Comparison of ENCODE assay signal across 10 mouse cellular contexts in the genomic region with DNA sequence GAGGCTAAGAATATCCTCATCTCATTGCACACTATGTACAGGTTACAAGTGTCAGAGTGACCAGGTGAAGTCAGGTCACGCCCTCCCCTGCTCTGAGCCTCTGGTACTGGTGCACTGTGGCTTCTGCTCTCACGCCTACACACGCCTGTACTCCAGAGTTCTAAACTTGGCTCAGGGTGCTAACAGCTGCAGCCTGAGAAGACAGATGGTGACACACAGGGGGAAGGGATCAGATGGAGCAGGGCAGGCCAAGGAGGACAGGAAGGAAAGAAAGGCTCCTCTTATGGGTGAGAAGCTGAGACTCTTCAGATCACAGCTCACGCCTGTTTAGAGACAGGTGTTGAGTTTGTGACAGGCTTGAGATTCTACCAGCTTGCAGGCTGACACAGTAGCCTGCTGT. TPM values are rescaled to one million over a fixed set of nuclear protein-coding genes. Genes with fewer than 3 reads are reported as not detected.
DNase-seq lines count a peak whose midpoint lies in the region; ATAC-seq lines count a peak whose summit lies in the region.
"Had no signal": no experiment of that assay in that cellular context is flagged by ENCODE, and none has a peak within 500 bp of the region (broad histone marks: within the 10 kb centered on the region; RNA-seq: fewer than 3 reads in every experiment).

No protein-coding gene starts in this region.

- no peak overlapping the region for H3K4me3 ChIP-seq in liver, embryonic 12.5 days

- H3K27me3 ChIP-seq in liver, embryonic 12.5 days (replicated peaks): no peaks in the 10 kb centered on the region

- ATAC-seq in frontal cortex, adult (ENCODE audit: low TSS enrichment): peak; percentile 47; the same call in 1 of the 2 replicates
- ATAC-seq in liver, embryonic 12.5 days: peak; percentile 17; the same call in 1 of the 2 replicates
- ATAC-seq: lung, postnatal 0 days had no signal

- WGBS in liver, embryonic 12.5 days (ENCODE audit: insufficient replicate concordance): 84% methylated on average over 4 of the region's 4 CpGs

- peaks cover 13% of the 10 kb centered on the region for H3K4me1 ChIP-seq in liver, embryonic 12.5 days

- no peaks in the 10 kb centered on the region for H3K9me3 ChIP-seq in liver, embryonic 12.5 days (replicated peaks)

- no peak overlapping the region for H3K9ac ChIP-seq in liver, embryonic 12.5 days

- H3K4me2 ChIP-seq in liver, embryonic 12.5 days: no peak overlapping the region

- intact Hi-C loops in gastrocnemius, postnatal 36 days (cut with DNase I): no loop called here

- H3K27ac ChIP-seq in liver, embryonic 12.5 days: no peak overlapping the region

- DNase-seq in frontal cortex, postnatal 25 days (ENCODE audit: low spot score in 2 of 2): no peak
- DNase-seq in liver: no peak
- DNase-seq in gastrocnemius, postnatal 36 days: peak; percentile 31 to 40
- DNase-seq in thymus, postnatal 25 days: peak; percentile 54
- no peak for DNase-seq in kidney, postnatal 36 days
- no peak for DNase-seq in adrenal gland, postnatal 4 days (ENCODE audit: low spot score in 2 of 2)
- DNase-seq: kidney, adult 18-20 months had no signal

- peaks cover 42% of the 10 kb centered on the region for H3K36me3 ChIP-seq in liver, embryonic 12.5 days

RNA-seq across cellular contexts. Expression of gene Ccdc134, which starts 7.7 kb away (rescaled TPM):
- polyA plus RNA-seq in liver, embryonic 12.5 days (2016; fragmentation: Nextera tagmentation; extraction: Ambion mirVana): 12.2 TPM in 2 replicates
- total RNA-seq in gastrocnemius, postnatal 36 days (2021): 10 to 100 TPM; 10.2 to 17.0 TPM
- 10 to 100 TPM; 11.1 to 11.3 TPM for total RNA-seq in adrenal gland, postnatal 4 days (2021)

RNA-seq across cellular contexts. Expression of gene Srebf2, which starts 11.6 kb away (rescaled TPM):
- 96.9 and 99.4 TPM in 2 replicates for polyA plus RNA-seq in liver, embryonic 12.5 days (2016; fragmentation: Nextera tagmentation; extraction: Ambion mirVana)
- 1 to 10 TPM; 9.2 to 9.8 TPM for total RNA-seq in gastrocnemius, postnatal 36 days (2021)
- total RNA-seq in adrenal gland, postnatal 4 days (2021): 10 to 100 TPM; 54.6 to 71.7 TPM

Comparison
In these comparisons a context has a peak if more than half of its experiments do, and no peak if none do; other contexts are left out.
1. DNase-seq: peak in gastrocnemius, postnatal 36 days (2 of 2) and thymus, postnatal 25 days (single experiment); none in frontal cortex, postnatal 25 days (0 of 2), liver (single experiment), kidney, postnatal 36 days (0 of 2) and adrenal gland, postnatal 4 days (0 of 2).
2. RNA of gene Srebf2, which starts 11.6 kb away (total RNA-seq): 54.6 to 71.7 TPM in adrenal gland, postnatal 4 days; 9.2 to 9.8 TPM in gastrocnemius, postnatal 36 days; every median in the first group is over 4 times any median in the second.